Mouse (Mus musculus): Measurements from ENCODE around the gene Map3k4. TPM values are rescaled to one million over a fixed set of nuclear protein-coding genes. Genes with fewer than 3 reads are reported as not detected.

Gene Map3k4
- polyA plus RNA-seq, 1 experiment from 2014 or later: 28.1 TPM

GRCm38 (mm10) chr17:12185855-12186254 is 132.7 kb downstream of the Map3k4 start:
- no peaks in the 10 kb centered on the region for H3K36me3 ChIP-seq (ENCODE audit: control insufficient read depth, insufficient read depth)
- H3K27ac ChIP-seq (ENCODE audit: low read length): no peak overlapping the region
- H3K4me1 ChIP-seq (ENCODE audit: control insufficient read depth, insufficient read depth, low read length): no peaks in the 10 kb centered on the region
- H3K4me3 ChIP-seq (ENCODE audit: low read length): no peak overlapping the region
- H3K4me2 ChIP-seq (ENCODE audit: low read depth, low read length): no peak overlapping the region
- WGBS: 81% methylated on average over 4 of the region's 4 CpGs
- H3K9ac ChIP-seq (ENCODE audit: low read length): no peak overlapping the region
- ATAC-seq (replicated peaks; ENCODE audit: extremely low read depth, insufficient read depth, low FRiP score): no peak
- no peaks in the 10 kb centered on the region for H3K27me3 ChIP-seq (ENCODE audit: control insufficient read depth, insufficient read depth, low read length)
- no peaks in the 10 kb centered on the region; the same call in 1 of the 2 replicates for H3K9me3 ChIP-seq (replicated peaks; ENCODE audit: control insufficient read depth, low read length)

- Histone ChIP-seq H3K36me3 (ENCODE audit: control insufficient read depth, insufficient read depth) (no peaks in the 10 kb centered on the region), H3K9ac (ENCODE audit: low read length) (no peak overlapping the region), H3K27me3 (ENCODE audit: control insufficient read depth, insufficient read depth, low read length) (no peaks in the 10 kb centered on the region), H3K9me3 (replicated peaks; ENCODE audit: control insufficient read depth, low read length) (no peaks in the 10 kb centered on the region; the same call in 1 of the 2 replicates), H3K27ac (ENCODE audit: low read length) (no peak overlapping the region), H3K4me2 (ENCODE audit: low read depth, low read length) (no peak overlapping the region), H3K4me3 (ENCODE audit: low read length) (no peak overlapping the region), H3K4me1 (ENCODE audit: control insufficient read depth, insufficient read depth, low read length) (no peaks in the 10 kb centered on the region)
- no peak for ATAC-seq (replicated peaks; ENCODE audit: extremely low read depth, insufficient read depth, low FRiP score)
- WGBS: 59% methylated on average over 8 of the region's 8 CpGs
Observed at GRCm38 (mm10) chr17:12184283-12184682, 134.3 kb downstream of the Map3k4 start.

GRCm38 (mm10) chr17:12182702-12183485 is 135.7 kb downstream of the Map3k4 start:
- H3K36me3 ChIP-seq (ENCODE audit: control insufficient read depth, insufficient read depth): no peaks in the 10 kb centered on the region
- H3K27me3 ChIP-seq (ENCODE audit: control insufficient read depth, insufficient read depth, low read length): no peaks in the 10 kb centered on the region
- H3K4me2 ChIP-seq (ENCODE audit: low read depth, low read length): no peak overlapping the region
- ATAC-seq (replicated peaks; ENCODE audit: extremely low read depth, insufficient read depth, low FRiP score): no peak
- no peak overlapping the region for H3K27ac ChIP-seq (ENCODE audit: low read length)
- H3K9me3 ChIP-seq (replicated peaks; ENCODE audit: control insufficient read depth, low read length): no peaks in the 10 kb centered on the region
- peaks cover 3% of the 10 kb centered on the region; the same call in 1 of the 2 replicates for H3K4me1 ChIP-seq (ENCODE audit: control insufficient read depth, insufficient read depth, low read length)
- WGBS: 67% methylated on average over 5 of the region's 5 CpGs
- no peak overlapping the region for H3K9ac ChIP-seq (ENCODE audit: low read length)
- no peak overlapping the region for H3K4me3 ChIP-seq (ENCODE audit: low read length)

GRCm38 (mm10) chr17:12179766-12180165 is 138.8 kb downstream of the Map3k4 start:
- H3K4me2 ChIP-seq (ENCODE audit: low read depth, low read length): no peak overlapping the region
- 68% methylated on average over 2 of the region's 2 CpGs for WGBS
- no peak overlapping the region for H3K9ac ChIP-seq (ENCODE audit: low read length)
- no peaks in the 10 kb centered on the region for H3K27me3 ChIP-seq (ENCODE audit: control insufficient read depth, insufficient read depth, low read length)
- ATAC-seq (replicated peaks; ENCODE audit: extremely low read depth, insufficient read depth, low FRiP score): no peak
- H3K36me3 ChIP-seq (ENCODE audit: control insufficient read depth, insufficient read depth): peaks cover 3% of the 10 kb centered on the region; the same call in 1 of the 2 replicates
- peaks cover 3% of the 10 kb centered on the region; the same call in 1 of the 2 replicates for H3K4me1 ChIP-seq (ENCODE audit: control insufficient read depth, insufficient read depth, low read length)
- no peak overlapping the region for H3K4me3 ChIP-seq (ENCODE audit: low read length)
- H3K9me3 ChIP-seq (replicated peaks; ENCODE audit: control insufficient read depth, low read length): no peaks in the 10 kb centered on the region; the same call in 1 of the 2 replicates
- H3K27ac ChIP-seq (ENCODE audit: low read length): no peak overlapping the region

- peaks cover 3% of the 10 kb centered on the region; the same call in 1 of the 2 replicates for H3K4me1 ChIP-seq (ENCODE audit: control insufficient read depth, insufficient read depth, low read length)
- WGBS: 79% methylated on average over 7 of the region's 7 CpGs
- H3K36me3 ChIP-seq (ENCODE audit: control insufficient read depth, insufficient read depth): peaks cover 3% of the 10 kb centered on the region; the same call in 1 of the 2 replicates
- no peaks in the 10 kb centered on the region for H3K27me3 ChIP-seq (ENCODE audit: control insufficient read depth, insufficient read depth, low read length)
- H3K27ac ChIP-seq (ENCODE audit: low read length): no peak overlapping the region
- H3K9me3 ChIP-seq (replicated peaks; ENCODE audit: control insufficient read depth, low read length): no peaks in the 10 kb centered on the region; the same call in 1 of the 2 replicates
- H3K9ac ChIP-seq (ENCODE audit: low read length): no peak overlapping the region
- no peak overlapping the region for H3K4me2 ChIP-seq (ENCODE audit: low read depth, low read length)
- no peak for ATAC-seq (replicated peaks; ENCODE audit: extremely low read depth, insufficient read depth, low FRiP score)
- H3K4me3 ChIP-seq (ENCODE audit: low read length): no peak overlapping the region
Observed at GRCm38 (mm10) chr17:12179339-12179738, 139.3 kb downstream of the Map3k4 start.

Other genes with a start within 250 kb of the Map3k4 start
- gene Agpat4, start 200.1 kb downstream of the Map3k4 start, polyA plus RNA-seq (2015; fragmentation: Nextera tagmentation; extraction: Ambion mirVana): 15.3 and 16.8 TPM in 2 replicates
- 0.36 and 0.37 TPM in 2 replicates for gene Plg, start 59.8 kb upstream of the Map3k4 start, polyA plus RNA-seq (2015; fragmentation: Nextera tagmentation; extraction: Ambion mirVana)
- 1.3 and 2.3 TPM in 2 replicates for gene Slc22a3, start 188.9 kb upstream of the Map3k4 start, polyA plus RNA-seq (2015; fragmentation: Nextera tagmentation; extraction: Ambion mirVana)